Mouse (Mus musculus) ovary, adult 2 months (tissue): ENCODE measurements around the gene Ispd. TPM values are rescaled to one million over a fixed set of nuclear protein-coding genes. Genes with fewer than 3 reads are reported as not detected.

Experiments used
- polyA plus RNA-seq: library from polyadenylated mRNA; depleted of rRNA; stranded (reverse); fragments of >200 nt; gene quantifications from 2 replicates; pipeline ENCODE4 v1.2.3, GENCODE M21; 2012; rRNA removed

Ispd gene
- polyA plus RNA-seq: 1.4 and 1.7 TPM in 2 replicates

DNA sequence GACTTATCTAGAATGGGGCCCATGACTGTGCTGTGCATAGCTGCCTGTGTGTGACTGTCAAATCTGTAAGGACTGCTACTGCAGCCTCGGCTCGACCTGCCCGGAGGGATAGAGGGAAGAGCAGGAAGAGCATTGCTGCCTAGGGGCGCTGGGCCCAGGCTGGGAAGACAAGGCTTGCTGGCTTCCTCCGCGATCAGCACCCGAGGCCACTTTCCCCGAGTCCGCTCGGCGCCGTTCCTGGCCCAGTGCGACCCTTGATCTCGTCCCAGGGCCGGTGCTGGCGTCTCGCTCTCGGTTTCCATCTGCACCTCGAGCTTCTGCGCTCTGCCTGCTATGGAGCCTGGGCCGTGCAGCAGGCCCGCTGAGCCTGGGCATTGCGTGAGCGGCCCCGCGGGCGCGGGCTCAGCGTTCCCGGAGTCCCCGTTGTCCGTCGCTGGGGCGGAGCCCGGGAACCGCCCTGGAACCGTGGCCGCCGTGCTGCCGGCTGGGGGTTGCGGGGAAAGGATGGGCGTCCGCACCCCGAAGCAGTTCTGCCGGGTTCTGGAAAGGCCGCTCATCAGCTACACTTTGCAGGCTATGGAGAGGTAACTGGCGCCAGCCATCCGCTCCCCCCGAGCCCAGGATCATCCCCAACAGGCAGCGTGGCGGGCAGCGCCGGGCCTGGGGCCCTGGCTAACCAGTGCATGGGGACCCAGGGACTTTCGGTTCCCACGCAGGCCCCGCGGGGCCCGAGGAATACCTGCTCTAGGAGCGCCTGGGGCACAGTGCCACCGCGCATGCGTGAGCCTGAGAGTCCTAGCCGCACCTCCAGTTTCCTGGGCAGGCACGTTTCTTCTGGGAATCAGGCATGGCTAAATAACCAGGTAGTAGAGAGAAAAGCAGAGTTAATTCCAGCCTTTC lies at the start of gene Ispd, which contains the start of gene D630036H23Rik:
Ispd (plus strand) TSS at position 10 of the 900 bp plus-strand sequence.
D630036H23Rik (minus strand) TSS at position 741 of the 900 bp plus-strand sequence.

Other genes with a start within 250 kb of the Ispd start
- 7.5 and 9.8 TPM in 2 replicates for gene Ankmy2, start 224.3 kb upstream of the Ispd start, polyA plus RNA-seq
- 11.1 and 11.4 TPM in 2 replicates for gene Bzw2, start 223.4 kb upstream of the Ispd start, polyA plus RNA-seq
- not detected in 2 replicates for gene Lrrc72, start 128.1 kb upstream of the Ispd start, polyA plus RNA-seq
- 0.19 and 0.23 TPM in 2 replicates for gene Sostdc1, start 67.3 kb upstream of the Ispd start, polyA plus RNA-seq
- gene D630036H23Rik, start 731 bp downstream of the Ispd start, polyA plus RNA-seq: 1.8 and 3.0 TPM in 2 replicates